Mouse (Mus musculus) embryonic facial prominence, embryonic 10.5 days (tissue): ENCODE data around the gene Mbnl2. TPM values are rescaled to one million over a fixed set of nuclear protein-coding genes. Genes with fewer than 3 reads are reported as not detected.

Experiments
- DNase-seq: peaks from one replicate; pipeline ENCODE4 v3.0.0-alpha.2; 2017; ENCODE audit warnings: low spot score
- H3K27ac ChIP-seq: fragments of 300-500 bp; sonication (generic); replicated peaks from 2 replicates; pipeline ENCODE4 v1.5.1; 2016; ENCODE audit warnings: mild to moderate bottlenecking
- H3K27me3 ChIP-seq: fragments of 300-500 bp; sonication (generic); replicated peaks from 2 replicates; pipeline ENCODE4 v1.6.1; 2016; ENCODE audit warnings: low read depth, mild to moderate bottlenecking; ENCODE audit not compliant: poor library complexity, severe bottlenecking
- H3K36me3 ChIP-seq: fragments of 300-500 bp; sonication (generic); replicated peaks from 2 replicates; pipeline ENCODE4 v1.6.1; 2016; ENCODE audit warnings: mild to moderate bottlenecking, moderate library complexity
- H3K4me1 ChIP-seq: fragments of 300-500 bp; sonication (generic); 2 replicates; pipeline ENCODE4 v1.6.1; 2016
- H3K4me3 ChIP-seq: fragments of 300-500 bp; sonication (generic); 2 replicates; pipeline ENCODE4 v1.5.1; 2016; ENCODE audit warnings: mild to moderate bottlenecking, moderate library complexity
- H3K9me3 ChIP-seq: fragments of 300-500 bp; sonication (generic); 2 replicates; pipeline ENCODE4 v1.6.1; 2016; ENCODE audit warnings: mild to moderate bottlenecking
- WGBS: fragments of 180-500 bp; shearing (Covaris S2); methylation state at CpG from one replicate; pipeline ENCODE4 v1.1.7; 2016; 5-methylcytosine and 5-hydroxymethylcytosine counted together
- polyA plus RNA-seq: library from polyadenylated mRNA; unstranded; fragments of >200 nt; fragmentation: Nextera tagmentation; extraction: Ambion mirVana; gene quantifications from 2 replicates; pipeline ENCODE4 v1.2.1, GENCODE M21; 2016

Gene Mbnl2
- polyA plus RNA-seq, 1 experiment from 2014 or later = 54.1 TPM

- H3K36me3 ChIP-seq = peaks cover 25% of the 10 kb centered on the region
- no peaks in the 10 kb centered on the region for H3K27me3 ChIP-seq
- H3K9me3 ChIP-seq = no peaks in the 10 kb centered on the region
- no peak overlapping the region for H3K4me3 ChIP-seq
- 80% methylated on average over 6 of the region's 6 CpGs for WGBS
- H3K4me1 ChIP-seq = peaks cover 77% of the 10 kb centered on the region
- 0 out of 2 replicates have a peak overlapping the region, but pooled peaks have one; percentile 49 for H3K27ac ChIP-seq
- DNase-seq = no peak
Observed at GRCm38 (mm10) chr14:120294480-120294879, 19.0 kb downstream of the Mbnl2 start.

GRCm38 (mm10) chr14:120295355-120296220 lies 20.1 kb downstream of the Mbnl2 start:
- H3K36me3 ChIP-seq = peaks cover 15% of the 10 kb centered on the region
- peaks cover 81% of the 10 kb centered on the region for H3K4me1 ChIP-seq
- WGBS = 81% methylated on average over 13 of the region's 13 CpGs
- no peak for DNase-seq
- peak overlapping the region; percentile 80 for H3K27ac ChIP-seq
- H3K27me3 ChIP-seq = no peaks in the 10 kb centered on the region
- H3K4me3 ChIP-seq = no peak overlapping the region
- no peaks in the 10 kb centered on the region for H3K9me3 ChIP-seq

DNA sequence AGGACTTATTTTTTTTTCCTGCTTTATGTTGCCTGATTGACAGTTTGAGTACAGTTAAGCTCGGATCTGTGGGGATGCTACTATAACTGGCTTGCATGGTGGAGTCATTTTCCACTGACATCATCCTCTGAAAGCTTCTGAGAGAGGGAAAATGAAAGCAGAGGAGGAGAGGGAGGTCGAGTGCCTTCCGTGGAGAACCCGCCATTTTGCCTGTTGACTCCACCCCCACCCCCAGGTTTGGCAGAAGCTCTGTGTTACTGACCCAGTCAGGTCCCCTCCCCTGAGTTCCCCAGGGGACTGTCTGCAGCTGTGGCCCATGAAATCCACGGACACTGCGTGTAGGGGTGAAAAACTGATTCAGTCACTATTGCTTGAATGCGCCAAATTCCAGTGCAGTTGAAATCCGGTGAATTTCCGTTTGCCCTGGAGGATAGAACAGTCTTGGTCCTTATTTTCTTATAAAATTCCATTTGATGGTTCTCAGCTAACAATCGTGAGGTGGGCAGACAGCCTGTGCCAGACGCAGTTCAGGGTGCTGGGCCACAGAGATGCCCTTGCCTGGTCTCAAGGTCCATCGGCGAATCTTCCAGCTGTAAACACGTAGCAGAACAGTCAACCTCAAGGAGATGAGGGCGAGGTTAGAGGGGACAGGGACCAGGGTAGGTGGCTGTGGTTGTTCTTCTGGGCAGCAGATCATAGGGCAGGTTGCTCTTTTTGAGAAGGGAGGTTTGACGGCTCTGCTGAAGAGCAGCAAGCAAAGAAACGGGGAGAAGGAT lies 20.9 kb downstream of the Mbnl2 start:
- peak overlapping the region; percentile 80 for H3K27ac ChIP-seq
- peaks cover 7% of the 10 kb centered on the region for H3K36me3 ChIP-seq

DNA sequence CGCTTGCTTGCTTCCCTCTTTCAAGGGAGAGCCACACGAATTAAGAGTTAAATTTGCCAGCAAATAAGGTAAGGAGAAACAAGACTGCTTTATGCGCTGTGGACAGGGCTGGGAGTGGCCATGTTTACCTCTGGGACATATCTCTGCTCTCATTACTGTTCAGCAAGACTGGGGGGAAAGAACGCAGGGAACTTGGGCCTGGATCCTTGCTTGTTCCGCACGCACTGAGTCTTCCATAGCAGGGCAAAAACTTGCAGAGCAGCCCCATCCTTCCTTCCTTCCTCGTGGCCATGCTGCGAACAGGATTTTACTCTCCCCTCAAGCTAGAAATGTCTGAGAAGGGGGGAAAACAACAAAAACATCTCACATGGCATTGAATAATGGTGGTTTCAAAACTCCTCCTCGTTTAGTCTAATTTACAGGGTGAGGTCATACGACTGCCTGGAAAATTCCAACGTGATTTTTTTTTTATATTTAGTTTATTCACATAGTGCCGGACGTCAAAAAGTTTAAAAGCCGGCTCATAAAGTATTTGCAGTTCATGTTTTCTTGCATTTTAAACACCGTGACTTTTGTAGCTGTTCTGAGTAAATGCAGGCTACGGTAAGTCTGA lies 21.8 kb downstream of the Mbnl2 start:
- Histone ChIP-seq H3K4me3 (peak overlapping the region; percentile 27; the same call in 1 of the 2 replicates), H3K27ac (peak overlapping the region; percentile 80), H3K27me3 (no peaks in the 10 kb centered on the region), H3K4me1 (peaks cover 68% of the 10 kb centered on the region), H3K36me3 (peaks cover 7% of the 10 kb centered on the region), H3K9me3 (no peaks in the 10 kb centered on the region)
- 46% methylated on average over 16 of the region's 16 CpGs for WGBS
- DNase-seq = no peak

More for the DNA sequence above, 20.9 kb downstream of the Mbnl2 start:
- no peak for DNase-seq
- H3K9me3 ChIP-seq = no peaks in the 10 kb centered on the region
- WGBS = 75% methylated on average over 17 of the region's 17 CpGs
- H3K4me1 ChIP-seq = peaks cover 76% of the 10 kb centered on the region
- H3K27me3 ChIP-seq = no peaks in the 10 kb centered on the region
- H3K4me3 ChIP-seq = no peak overlapping the region

DNA sequence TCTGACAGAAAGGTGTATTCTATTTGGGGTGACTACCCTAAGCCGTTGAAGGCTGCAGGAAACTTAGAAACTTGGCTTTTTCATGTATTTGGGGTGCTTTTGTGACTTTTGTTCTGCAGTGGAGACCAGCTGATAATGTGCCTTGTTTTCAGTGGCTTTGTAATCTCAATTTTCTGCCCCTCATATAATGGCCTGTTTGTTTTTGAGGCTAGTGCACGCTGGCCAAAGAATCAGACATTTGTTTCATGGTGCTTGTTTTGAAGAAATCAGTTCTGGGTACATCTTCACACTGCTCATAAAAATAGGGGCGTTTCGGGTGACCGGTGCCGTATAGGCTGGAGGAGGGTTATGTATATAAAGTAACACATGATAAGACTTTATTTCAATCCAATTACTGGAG lies 22.4 kb downstream of the Mbnl2 start:
- H3K9me3 ChIP-seq = no peaks in the 10 kb centered on the region
- H3K27me3 ChIP-seq = no peaks in the 10 kb centered on the region
- H3K4me1 ChIP-seq = peaks cover 63% of the 10 kb centered on the region
- H3K27ac ChIP-seq = peak overlapping the region; percentile 80
- 62% methylated on average over 6 of the region's 6 CpGs for WGBS
- H3K36me3 ChIP-seq = peaks cover 7% of the 10 kb centered on the region
- H3K4me3 ChIP-seq = no peak overlapping the region
- DNase-seq = no peak

DNA sequence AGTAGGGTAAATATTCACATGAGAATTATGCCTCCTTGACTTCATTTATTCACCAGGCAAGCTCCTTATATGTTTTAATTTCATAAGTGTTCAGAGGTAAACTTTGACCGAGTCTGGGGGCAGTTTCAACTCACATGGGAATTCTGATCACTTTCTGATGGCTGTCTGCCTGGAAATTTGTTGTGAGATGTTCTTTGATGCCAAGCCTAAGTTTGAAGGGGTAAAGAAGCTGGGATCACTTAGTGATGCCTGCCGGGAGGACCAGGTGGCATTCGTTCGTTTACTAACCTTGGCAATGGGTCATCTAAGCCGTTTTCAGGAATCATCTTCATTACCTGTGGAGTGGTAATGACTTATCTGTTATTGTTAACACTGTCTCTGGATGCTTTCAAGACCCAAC lies 23.0 kb downstream of the Mbnl2 start:
- no peak for DNase-seq
- WGBS = 73% methylated on average over 5 of the region's 5 CpGs
- peaks cover 7% of the 10 kb centered on the region for H3K36me3 ChIP-seq
- no peak overlapping the region for H3K27ac ChIP-seq
- H3K4me1 ChIP-seq = peaks cover 67% of the 10 kb centered on the region
- H3K27me3 ChIP-seq = no peaks in the 10 kb centered on the region
- H3K4me3 ChIP-seq = no peak overlapping the region
- H3K9me3 ChIP-seq = no peaks in the 10 kb centered on the region

- H3K36me3 ChIP-seq = peaks cover 7% of the 10 kb centered on the region
- DNase-seq = no peak
- H3K4me3 ChIP-seq = no peak overlapping the region
- no peaks in the 10 kb centered on the region for H3K9me3 ChIP-seq
- WGBS = 72% methylated on average over 3 of the region's 3 CpGs
- no peak overlapping the region for H3K27ac ChIP-seq
- no peaks in the 10 kb centered on the region for H3K27me3 ChIP-seq
- H3K4me1 ChIP-seq = peaks cover 56% of the 10 kb centered on the region
Observed at GRCm38 (mm10) chr14:120299716-120300115, 24.2 kb downstream of the Mbnl2 start.

DNA sequence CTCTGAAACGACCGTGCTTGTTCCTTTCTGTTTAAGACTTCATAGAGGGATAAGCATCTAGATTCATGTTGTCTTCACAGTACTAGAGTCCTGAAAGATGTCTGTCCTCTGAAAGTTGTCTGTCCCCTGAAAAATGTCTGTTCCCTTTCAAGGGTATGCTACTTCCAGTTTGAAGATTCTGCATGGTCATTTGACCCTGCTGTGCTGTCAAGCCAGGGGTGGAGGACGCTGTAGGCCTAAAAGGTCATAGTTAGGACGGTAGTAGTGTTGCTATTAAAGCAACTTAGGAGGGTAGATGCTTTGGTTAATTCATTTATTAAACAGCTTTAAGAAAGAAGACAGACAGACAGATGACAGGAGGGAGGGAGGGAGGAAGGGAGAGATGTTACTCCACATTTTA lies 24.7 kb downstream of the Mbnl2 start:
- Histone ChIP-seq H3K36me3 (peaks cover 3% of the 10 kb centered on the region), H3K9me3 (no peaks in the 10 kb centered on the region), H3K27ac (no peak overlapping the region), H3K4me3 (no peak overlapping the region), H3K4me1 (peaks cover 54% of the 10 kb centered on the region), H3K27me3 (no peaks in the 10 kb centered on the region)
- no peak for DNase-seq
- 75% methylated on average over 4 of the region's 4 CpGs for WGBS

DNA sequence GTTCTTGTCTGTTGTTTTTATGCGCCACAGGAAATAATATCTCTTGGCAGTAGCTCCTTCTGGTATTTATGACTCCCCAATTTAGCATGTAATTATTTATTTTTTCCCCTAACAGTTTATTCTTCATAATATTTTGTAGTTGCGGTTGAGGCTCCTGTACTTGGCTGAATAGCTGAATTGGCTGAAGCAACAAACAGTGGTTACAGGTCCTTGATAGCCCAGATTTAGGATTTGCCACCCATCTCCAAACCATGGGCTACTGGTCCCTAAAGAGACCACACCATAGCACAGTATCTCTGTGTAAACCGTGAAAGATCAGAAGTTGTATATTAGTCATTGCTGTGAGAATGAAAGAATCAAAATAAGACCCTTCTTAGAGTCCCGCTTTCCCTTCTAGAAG lies 25.3 kb downstream of the Mbnl2 start:
- H3K36me3 ChIP-seq = no peaks in the 10 kb centered on the region
- H3K9me3 ChIP-seq = no peaks in the 10 kb centered on the region
- H3K4me3 ChIP-seq = no peak overlapping the region
- no peak for DNase-seq
- no peak overlapping the region for H3K27ac ChIP-seq
- H3K4me1 ChIP-seq = peaks cover 47% of the 10 kb centered on the region
- WGBS = 95% methylated on average over 4 of the region's 4 CpGs
- no peaks in the 10 kb centered on the region for H3K27me3 ChIP-seq

DNA sequence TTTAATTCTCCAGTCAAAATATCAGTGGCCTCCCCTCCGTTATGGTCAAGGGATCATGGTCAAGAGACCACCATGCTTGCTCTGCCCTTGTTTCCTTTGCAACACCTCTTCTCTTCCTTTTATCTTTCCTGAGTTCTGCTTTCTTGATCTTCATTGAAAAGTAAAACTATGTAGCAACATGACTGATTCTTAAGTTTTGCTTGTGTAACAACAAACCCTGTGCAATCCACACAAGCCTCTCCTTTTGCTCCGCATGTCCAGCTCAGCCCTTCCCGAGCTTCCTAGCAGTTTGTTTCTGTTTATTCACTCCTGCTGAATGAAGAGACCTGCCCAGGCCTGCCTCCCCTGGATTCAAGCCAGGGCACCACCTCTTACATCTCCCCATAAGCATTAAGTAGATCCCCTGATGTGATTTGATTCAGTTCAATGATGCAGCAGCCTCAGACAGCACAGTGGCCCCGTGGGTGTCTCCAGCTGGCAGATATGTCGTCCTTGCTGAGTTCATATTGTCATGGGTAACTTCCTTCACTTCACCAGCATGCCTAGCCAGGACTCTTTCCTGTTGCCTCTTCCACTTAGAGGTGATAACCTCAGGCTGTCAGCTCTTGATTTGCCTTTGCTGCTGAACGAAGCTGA lies 27.6 kb downstream of the Mbnl2 start:
- no peak overlapping the region for H3K27ac ChIP-seq
- 39% methylated on average over 6 of the region's 6 CpGs for WGBS

DNA sequence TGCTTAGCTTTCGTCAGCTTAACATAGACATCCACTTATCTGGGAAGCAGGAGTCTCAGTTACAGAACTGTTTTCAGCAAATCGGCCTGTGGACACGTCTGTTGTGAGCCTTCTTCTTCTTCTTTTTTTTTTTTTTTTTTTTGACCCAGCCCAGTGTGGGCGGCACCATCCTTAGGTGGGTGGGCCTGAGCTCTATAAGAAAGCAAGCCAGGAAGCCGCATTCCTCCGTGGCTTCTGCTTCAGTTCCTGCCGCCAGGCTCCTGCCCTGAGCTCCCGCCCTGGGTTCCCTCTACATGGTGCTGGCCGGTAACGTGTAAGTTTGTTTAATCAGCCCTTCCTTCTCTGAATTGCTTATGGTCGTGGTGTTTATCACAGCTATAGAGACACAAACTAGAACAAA lies 30.8 kb downstream of the Mbnl2 start:
- WGBS = 79% methylated on average over 11 of the region's 11 CpGs
- H3K36me3 ChIP-seq = 0 out of 2 replicates have a peak, but pooled peaks cover 4% of the 10 kb centered on the region
- H3K27ac ChIP-seq = no peak overlapping the region
- H3K27me3 ChIP-seq = no peaks in the 10 kb centered on the region
- H3K9me3 ChIP-seq = no peaks in the 10 kb centered on the region
- peaks cover 46% of the 10 kb centered on the region for H3K4me1 ChIP-seq
- DNase-seq = no peak
- no peak overlapping the region for H3K4me3 ChIP-seq

More for the DNA sequence above, 27.6 kb downstream of the Mbnl2 start:
- Histone ChIP-seq H3K4me3 (no peak overlapping the region), H3K4me1 (peaks cover 38% of the 10 kb centered on the region), H3K27me3 (no peaks in the 10 kb centered on the region), H3K9me3 (no peaks in the 10 kb centered on the region), H3K36me3 (no peaks in the 10 kb centered on the region)
- DNase-seq = no peak

GRCm38 (mm10) chr14:120307356-120307755 lies 31.9 kb downstream of the Mbnl2 start:
- 77% methylated on average over 3 of the region's 3 CpGs for WGBS
- peaks cover 54% of the 10 kb centered on the region for H3K4me1 ChIP-seq
- no peaks in the 10 kb centered on the region for H3K9me3 ChIP-seq
- H3K27me3 ChIP-seq = no peaks in the 10 kb centered on the region
- DNase-seq = no peak
- peak overlapping the region; percentile 19; the same call in 1 of the 2 replicates for H3K27ac ChIP-seq
- no peak overlapping the region for H3K4me3 ChIP-seq
- H3K36me3 ChIP-seq = 0 out of 2 replicates have a peak, but pooled peaks cover 4% of the 10 kb centered on the region
